Mouse (Mus musculus) c-Kit-positive CD71-positive TER-119-negative erythroid progenitor cells, embryonic 14.5 days (primary cell): Measurements from ENCODE around the gene Lrrn2.

Experiments
- DNase-seq: peaks from one replicate; pipeline ENCODE4 v3.0.0-alpha.2; 2013; ENCODE audit warnings: low read depth

Lrrn2 gene

DNA sequence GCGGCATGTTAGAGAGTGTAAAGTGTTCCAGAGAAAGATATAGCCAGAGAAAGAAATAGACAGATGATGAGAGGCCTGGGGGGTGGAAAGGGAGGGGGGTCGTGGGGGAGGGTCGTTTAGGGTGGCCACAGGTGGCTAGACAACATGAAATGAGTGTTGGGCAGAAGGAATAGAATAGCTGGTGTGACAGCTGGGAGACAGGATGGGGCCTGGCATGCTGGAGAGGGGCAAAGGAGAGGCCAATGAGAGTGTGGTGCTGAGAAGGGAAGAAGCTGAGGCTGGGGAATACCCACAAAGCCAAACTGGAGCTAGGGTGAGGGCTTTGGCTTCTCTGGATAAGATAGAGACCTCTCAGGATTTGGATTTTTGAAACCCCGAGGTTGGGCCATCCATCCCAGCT lies 6.6 kb downstream of the Lrrn2 start:
- no peak for DNase-seq

DNA sequence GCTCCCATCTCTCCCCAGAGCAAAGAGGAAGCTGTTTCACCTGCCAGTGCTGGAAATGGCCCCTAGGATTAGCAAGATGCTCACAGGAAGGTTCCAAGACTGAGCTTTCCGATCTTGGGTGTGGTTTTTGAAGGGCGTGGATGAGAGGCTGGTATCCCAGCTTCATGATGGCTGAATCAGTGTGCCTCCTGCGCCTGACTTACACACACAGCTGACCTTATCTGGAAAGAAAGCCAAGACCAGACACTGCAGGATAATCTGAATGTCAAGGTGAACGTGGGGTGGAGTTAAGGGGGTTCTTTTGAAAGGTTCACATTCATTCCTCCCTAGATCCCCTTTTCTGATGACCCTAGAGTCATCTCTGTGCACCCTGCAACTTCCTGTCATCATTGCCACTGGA lies 8.7 kb downstream of the Lrrn2 start:
- no peak for DNase-seq

DNA sequence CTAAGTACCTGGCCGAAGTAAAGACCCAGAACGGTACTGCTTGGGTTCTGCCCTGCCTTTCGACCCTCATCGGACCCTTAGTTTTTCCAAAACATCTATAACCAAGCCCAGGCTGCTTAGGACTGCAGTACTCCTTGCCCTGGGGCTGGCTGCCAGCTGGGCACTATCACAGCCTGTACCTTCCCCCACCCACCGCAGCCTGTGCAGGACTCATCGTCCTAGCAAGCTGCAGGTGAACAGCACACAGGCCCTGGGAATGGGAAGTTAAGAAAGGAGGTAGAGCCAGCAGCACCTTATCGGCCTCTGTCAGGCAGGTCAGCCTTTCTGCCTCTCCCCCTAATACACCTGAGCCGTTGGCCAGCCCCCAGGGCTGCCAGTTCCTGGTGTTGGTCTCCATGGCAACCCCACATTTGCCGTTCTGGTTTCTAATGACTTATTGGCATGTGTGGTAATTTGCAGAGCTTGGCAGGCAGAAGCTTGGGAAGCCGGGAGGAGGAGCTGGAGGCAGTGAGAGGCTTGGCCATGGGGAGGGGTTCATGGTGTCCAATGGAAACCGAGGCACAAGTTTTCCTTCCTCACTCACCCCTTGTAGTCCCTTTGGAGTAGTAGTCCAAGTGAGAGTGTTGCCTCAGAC lies 10.2 kb downstream of the Lrrn2 start:
- DNase-seq = no peak

DNA sequence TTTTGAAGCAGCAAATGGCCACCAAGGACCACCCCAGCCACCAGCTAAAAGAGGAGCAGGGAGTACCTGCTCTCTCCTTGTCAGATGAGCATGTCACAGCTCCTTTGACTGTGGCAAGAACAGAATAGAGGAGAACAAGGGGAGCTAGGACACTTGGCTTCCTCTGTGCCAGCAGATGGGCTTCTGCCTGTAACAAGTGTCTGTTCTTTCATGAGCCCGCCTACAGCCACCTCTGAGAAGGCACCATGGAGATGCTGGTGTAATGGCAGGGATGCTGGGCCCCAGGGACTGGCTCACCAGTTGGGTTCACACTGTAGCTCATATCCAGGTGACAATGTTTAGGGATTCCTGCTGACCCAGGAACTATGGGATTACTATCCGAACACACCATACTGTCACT lies 12.0 kb downstream of the Lrrn2 start:
- DNase-seq = no peak

DNA sequence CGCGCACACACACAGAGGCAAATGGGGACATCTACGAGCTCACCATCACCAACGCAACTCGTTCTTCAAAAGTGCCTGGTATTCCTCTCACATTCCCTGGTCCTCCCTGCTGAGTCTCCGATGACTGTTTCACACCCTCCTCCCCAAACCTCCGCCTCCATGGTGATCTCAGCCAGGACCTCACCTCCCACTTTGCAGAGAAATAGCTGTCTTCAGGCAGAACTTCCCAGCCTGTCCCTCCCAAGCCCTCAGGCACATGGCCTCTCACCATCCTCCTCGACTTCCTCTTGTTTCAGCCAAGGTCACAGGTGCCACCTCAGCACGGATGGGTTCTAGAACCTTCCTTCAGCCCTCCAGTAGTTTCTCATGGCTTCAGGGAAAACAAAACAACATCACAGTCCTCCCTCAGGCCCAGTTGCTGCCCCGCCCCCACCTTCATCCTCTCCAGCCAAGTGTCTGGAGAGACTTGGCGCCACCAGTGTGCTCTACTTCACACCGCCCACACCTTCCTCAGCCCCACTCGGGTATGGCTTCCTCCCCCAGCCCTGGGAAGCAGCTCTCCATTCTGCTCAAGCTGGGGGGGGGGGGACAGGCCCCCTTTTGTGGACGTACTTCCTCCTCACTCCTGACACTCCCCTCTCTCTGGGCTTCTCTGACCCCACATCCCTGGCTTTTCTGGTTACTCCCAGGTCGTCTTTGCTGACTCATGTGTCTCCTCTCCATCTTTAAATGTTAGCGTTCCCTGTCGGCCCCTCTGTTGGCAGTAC lies 13.4 kb downstream of the Lrrn2 start:
- DNase-seq = no peak

DNA sequence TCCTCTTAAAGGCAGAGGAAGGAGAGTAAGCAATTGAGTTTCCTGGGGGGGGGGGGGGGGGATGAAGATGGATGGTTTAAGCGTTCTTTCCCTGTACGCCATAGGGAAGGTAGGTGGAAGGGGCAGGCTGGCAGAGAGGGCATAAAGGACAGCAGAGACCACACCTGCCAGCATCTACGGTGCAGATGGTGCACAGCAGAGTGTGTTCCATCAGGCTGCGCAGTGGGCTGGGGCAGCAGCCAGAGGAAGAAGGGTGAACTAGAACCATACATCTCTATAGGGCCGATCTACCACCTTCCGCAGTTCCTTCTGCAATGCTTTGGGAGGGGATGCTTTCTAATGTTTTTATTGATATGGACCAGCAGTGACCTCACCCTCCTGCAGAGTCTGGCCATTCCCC lies 19.0 kb downstream of the Lrrn2 start:
- no peak for DNase-seq

DNA sequence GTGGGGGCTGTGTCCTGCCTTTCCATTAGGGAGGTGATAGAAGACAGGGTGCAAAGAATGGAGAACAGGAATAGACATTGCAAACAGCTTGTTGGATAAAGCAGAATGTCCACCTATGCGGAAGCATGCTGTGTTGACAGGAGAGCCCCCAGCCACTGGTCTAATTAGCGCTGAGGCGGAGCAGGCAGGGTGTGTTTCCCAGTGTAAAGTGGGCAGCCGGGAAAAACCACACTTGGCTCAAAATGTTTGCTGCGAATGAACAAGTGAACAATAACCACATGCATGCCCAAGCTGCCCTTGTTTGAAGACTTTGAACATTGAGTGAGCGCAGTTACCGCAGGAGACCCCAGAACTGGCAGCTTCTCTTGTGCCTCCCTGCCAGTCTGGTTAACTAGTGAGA lies 19.6 kb downstream of the Lrrn2 start:
- no peak for DNase-seq

DNA sequence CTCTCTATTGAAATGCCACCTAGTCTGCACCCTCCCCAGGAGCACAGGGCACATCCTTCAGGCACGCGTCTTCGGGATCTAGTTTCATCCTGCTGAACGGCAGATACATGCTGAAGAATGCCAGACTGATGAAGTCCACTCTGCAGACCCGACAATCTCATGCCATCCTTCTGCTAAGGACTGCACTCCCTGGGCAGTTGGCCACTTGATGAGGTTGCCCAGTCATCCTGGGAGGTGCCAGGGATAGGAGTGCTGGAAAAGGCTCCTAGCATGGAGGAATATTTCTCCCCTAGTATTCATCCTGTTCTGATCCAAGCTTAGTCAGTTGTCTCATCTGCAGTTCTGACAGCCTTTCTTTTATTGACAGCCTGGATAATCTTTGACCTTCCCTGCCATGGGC lies 20.9 kb downstream of the Lrrn2 start:
- DNase-seq = no peak

DNA sequence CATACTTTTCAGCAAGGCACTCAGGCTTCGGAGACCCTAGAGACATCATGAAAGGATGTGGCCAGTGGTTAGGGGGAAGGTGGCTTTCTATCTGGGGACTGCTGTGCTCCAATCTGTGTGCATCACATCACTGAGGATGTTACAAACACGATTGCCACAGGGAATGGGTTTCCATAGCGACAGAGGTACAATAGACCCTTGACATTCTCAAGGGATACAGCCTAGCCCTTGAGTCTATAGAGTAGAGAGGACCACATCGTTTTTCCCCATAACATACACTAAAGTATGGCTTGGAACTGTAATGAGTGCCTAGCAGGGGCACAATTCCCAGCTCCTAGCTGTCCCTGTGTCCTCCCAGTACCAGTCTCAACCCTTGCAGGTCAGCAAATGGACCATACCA lies 23.4 kb downstream of the Lrrn2 start:
- DNase-seq = no peak

DNA sequence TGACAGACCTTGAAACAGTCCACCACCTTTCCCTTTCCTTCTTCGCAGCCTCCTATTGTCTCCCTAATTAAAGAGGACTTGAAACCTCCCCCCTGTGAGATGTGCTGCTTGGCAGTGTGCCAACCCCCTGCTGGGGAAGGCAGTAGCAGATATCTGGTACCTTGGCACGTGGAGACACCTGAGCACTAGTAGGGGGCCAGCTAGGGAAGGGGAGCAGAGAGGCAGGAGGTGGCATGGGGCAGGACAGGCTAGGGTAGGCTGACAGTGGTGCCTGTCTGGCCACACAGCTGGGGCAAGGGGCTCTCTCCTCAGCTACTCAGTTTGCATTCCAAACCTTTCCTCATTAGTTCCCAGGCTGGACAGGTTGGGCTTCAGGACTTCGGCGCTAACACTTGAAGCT lies 29.0 kb downstream of the Lrrn2 start:
- no peak for DNase-seq

DNA sequence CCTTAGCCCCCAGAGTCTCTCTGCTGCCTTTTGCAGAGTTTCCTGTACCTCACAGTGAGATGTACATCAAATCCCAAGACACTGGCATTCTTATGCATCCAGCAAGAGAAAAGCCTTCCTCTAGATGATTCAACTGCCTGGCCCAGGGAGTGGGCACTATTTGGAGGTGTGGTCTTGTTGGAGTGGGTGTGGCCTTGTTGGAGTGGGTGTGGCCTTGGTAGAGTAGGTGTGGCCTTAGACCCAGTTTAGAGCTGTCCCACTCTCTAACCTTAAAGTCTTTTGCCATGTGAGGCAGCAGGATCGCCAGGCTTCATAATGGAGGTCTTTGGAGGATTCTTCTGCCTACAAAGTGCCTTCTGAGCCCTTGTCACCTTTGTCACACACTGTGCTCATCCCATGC lies 29.9 kb downstream of the Lrrn2 start:
- DNase-seq = no peak

DNA sequence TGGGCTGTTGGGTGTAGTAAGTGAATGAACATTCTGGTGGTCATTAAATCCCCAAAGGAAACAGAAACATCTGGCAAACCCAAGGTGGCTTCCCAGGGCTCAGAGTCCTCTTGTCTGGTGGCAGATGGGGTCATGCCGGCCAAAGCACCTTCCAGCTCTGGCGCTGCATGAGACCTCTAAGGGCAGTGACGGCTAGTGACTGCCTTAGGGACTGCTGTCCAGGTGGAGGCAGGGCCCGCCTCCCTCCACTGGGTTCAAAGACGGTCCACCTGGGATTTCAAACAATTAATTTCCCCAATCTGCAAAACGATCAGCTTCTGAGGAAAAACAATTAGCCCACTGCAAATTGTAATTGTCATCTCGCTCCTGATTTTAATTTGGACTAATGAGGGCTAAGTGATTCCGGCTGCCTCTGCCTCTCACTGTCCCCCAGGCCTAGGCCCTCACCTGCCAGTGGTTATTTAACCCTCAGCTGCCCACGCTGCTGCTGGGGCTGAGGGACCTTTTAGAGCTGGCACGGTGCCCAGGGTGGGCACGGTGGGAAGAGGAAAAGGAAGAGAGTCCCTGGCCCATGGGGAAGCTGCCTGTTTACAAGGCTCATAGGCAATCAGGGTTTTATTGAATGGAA lies 30.5 kb downstream of the Lrrn2 start:
- no peak for DNase-seq

DNA sequence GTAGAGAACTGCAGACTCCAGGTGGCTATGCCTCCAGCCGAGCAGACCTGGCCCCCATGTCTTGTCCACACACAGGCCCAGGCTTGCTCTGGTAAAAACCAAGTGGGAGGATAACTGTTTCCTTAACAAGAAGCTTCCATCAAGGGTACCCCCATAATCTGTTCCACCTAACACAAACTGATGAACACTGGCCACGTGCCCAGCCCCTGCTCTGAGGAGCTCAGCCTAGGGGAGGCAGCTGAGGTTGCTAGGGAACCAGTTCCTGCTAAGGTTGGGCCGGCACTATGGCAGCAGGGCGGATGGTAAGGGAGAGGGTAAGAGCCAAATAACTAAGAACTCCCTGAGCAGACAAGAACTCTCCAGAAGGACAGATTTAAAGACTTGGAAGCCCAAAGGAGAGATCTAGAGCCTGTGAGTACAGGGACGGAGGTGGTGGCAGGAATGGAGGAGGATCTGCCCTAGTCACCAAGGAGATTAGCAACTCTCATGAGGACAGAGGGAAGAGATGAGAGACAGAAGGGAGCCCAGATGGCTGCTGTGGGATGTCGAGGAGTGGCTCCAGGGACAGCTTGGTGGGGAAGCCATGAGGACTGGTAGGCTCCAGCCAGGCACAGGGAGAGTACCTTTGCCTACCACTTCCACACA lies 35.9 kb downstream of the Lrrn2 start:
- DNase-seq = no peak

DNA sequence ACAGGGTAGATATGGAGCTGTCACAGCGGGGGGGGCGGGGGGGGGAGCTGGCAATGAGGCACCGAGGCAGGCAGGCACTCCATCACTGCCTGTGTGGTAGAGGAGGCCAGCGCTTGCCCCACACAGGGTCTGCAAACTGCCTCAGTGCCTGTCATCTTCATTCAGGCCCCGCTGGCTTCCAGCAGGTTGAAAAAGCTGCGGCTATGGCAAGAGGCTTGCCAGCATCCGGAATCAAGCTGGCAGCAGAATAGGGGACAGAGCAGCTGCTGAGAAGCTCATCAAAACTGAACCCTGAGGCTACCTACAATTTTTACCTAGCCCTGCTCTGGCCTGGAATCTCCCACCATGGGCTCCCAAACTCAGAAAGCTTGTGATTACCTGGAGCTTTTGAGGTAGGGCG lies 37.5 kb downstream of the Lrrn2 start:
- no peak for DNase-seq

DNA sequence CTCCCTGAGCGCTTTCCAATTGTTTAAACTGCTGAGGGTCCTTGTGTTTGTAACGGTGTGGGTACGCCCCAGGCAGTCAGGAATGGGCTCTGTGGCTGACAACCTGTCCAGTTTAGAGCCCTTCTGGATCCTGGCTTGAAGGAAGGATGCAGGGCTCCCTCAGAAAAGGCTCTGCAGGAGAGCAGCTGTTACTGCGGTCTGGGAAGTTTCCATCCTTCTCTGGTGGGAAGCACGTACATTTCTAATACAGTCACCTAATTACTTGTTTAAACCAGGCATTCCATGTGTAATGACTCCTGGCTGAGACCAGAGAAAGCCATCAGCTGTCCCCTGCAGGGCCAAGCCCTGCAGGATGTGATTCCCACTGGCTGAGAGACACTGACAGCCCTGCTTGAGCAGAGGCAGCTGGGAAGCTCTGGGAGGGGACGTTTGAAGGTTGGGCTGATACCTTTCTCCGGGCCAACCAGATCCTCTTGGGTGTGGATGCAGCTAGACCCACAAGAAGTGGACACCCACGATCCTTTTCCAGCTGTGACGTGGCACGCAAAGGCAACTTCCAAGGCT lies 38.1 kb downstream of the Lrrn2 start:
- DNase-seq = no peak

DNA sequence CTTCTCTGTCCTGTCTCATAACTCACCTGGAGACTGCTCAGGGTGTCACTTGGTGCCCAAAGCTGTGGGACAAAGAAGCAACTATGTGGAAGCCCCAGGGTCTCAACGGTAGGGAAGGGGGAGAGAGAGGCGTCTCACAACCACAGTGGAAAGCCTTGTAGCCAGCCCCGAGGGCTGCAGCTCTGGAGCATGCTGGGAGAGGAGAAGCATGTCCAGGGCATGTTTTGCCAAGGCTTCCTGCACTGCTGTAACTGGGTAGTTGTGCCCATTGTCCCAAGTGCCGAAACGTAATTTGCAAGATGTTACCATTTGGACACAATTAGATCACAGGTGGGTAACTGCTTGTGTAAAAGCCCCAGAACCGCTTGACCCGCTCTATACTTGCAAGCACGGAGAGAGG lies 39.2 kb downstream of the Lrrn2 start:
- DNase-seq = no peak

DNA sequence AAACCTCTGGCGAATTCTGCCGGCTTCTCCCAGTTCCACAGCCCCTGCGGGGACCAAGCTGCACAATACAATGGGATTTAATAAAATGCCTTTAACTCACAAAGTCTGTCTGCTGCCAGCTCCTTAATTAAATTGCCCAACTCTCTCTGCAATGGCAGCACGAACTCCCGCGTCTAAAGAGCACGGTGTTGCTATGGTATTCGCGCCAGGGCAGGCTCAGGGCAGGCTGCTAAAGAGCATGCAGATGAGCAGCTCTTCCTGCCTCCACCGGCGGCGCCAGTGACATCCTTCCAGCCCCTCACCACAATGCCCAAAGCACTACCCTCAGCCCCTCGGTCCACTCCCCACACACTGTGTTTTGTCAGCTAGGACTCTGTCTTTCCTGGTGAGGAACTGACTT lies 41.0 kb downstream of the Lrrn2 start:
- DNase-seq = no peak

DNA sequence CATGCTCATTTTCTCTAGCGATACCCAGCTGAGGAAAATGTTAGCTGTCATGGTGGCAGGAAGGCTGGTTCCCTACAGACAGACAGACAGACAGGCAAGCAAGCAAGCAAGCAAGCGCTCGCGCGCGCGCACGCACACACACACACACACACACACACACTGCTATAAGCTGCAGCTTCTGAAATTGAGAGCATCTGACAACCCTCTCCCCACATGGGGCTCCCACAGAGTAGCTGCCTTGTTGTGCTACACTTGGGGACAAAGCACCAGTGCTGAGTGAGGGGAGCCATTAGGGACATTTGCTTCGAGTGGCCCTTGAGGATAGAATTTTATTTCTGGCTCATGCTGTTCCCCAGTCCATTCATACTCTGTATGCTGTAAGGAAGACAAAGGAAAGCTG lies 42.2 kb downstream of the Lrrn2 start:
- no peak for DNase-seq

DNA sequence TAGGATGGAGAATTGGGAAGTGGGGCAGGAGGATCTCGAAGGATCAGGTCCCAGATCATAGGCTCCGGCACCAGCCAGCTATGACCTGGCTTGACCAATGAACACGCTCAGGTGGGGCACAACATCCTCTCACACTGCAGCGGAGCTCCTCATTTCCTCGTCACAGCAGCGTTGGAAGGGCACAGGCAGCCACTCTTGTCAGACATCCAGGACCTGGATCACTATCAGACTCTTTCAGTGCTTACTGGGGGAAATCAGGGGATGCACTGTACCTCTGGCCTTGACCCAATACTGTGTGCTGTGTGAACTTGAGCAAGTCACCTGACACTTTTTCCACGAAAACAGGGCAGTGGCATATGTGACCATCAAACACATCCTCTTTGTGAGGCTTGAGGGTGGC lies 45.2 kb downstream of the Lrrn2 start:
- no peak for DNase-seq

DNA sequence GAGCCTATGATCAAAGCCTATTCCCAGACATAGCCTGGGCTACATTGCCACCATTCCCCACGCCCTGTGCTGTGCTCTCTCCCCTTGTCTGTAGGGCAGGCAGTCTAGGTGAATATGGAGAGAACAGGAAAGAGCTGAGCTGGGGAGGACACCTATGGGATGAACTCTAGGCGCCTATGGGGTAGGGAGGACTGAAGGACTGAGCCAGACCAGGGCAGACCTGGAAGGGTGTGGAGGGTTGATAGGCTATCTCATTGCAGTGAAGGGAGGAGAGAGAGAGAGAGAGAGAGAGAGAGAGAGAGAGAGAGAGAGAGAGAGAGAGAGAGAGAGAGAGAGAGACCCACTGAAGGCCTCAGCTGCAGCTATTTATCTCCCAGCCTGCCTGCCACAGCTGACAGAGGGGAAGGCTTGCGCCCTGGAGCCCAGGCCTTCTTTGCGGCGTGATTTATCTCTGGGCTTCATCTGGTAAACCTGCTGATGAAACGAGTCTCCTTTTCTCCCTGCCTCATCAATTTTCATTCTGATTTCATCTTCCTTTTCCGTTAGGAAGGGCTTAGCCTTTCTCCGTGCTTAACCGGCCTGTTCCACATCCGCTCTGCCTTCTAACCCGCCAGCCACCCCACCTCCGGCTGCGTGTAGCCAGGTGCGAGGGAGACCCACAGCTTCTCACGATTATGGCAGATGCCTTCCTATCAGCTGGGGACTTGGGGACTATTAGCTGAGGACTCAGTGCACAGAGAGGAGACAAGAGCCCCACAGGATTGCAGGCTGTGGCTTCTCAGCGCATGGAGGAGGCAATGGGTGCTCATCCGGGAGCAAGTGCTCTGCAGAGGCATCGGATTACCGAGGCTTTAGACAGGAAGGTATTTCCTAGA lies 48.2 kb downstream of the Lrrn2 start:
- DNase-seq = no peak

DNA sequence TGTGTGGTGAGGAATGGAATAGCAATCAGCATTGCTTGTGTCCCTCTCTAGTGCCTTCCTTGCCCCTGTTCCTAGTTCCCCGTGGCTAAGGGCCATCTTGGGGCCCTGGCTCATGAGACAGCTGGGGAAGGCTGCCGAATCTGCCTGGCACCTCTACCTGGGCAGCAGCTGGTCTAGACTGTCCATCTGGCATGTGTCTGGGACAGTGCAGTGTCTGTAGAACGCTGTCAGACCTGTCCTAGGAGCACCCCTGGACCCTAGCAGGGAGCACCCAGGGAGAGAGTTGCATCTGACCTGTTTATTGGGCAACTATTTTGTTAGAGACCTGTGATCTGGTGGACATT lies 48.8 kb downstream of the Lrrn2 start:
- DNase-seq = no peak

DNA sequence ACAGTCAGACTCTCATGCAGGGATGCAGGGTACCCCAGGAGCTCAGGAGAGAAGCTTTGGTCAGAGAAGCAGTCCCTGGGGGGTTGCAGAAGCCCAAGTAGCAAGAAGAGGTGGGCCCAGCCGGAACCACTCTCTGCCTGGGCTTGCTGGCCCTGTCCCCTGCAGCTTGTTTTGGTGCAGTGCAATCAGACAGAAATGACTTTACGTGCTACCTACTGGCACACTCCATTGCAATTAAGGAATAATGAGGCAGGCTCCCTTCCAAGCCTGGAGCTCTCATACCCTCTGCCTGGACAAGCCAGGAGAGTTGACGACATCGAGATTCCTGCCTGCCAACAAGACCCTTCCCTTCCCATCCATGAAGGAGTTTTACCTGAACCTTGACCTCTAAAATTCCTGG lies 50.2 kb downstream of the Lrrn2 start:
- no peak for DNase-seq
